Comparison of ENCODE assay signal across 11 mouse cellular contexts in the genomic region with DNA sequence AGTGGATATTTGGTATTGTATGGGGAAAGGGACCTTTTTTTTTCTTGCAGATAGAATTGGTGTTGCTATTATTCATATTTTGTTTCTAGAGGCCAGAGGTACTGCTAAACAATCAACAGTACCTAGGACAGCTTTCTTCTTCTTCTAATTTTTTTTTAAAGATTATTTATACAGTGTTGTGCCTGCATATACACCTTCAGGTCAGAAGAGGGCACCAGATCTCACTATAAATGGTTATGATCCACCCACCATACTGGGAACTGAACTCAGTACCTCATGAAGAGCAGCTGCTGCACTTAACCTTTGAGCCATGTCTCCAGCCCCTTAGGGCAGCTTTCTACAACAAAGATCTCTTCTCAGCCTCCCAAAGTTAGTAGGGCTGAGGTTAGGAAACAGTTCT. TPM values are rescaled to one million over a fixed set of nuclear protein-coding genes. Genes with fewer than 3 reads are reported as not detected.
DNase-seq lines count a peak whose midpoint lies in the region; ATAC-seq and TF ChIP-seq lines count a peak whose summit lies in the region.
"Had no signal": no experiment of that assay in that cellular context is flagged by ENCODE, and none has a peak within 500 bp of the region (broad histone marks: within the 10 kb centered on the region; RNA-seq: fewer than 3 reads in every experiment).

No protein-coding gene starts in this region.

- H3K27me3 ChIP-seq in liver, embryonic 12.5 days (replicated peaks): no peaks in the 10 kb centered on the region
- no peaks in the 10 kb centered on the region for H3K27me3 ChIP-seq in liver, embryonic 11.5 days (replicated peaks; ENCODE audit: control insufficient read depth, insufficient read depth, low read length)
- H3K27me3 ChIP-seq: neural tube, embryonic 15.5 days; stomach, embryonic 15.5 days had no signal

- H3K4me2 ChIP-seq in liver, embryonic 12.5 days: no peak overlapping the region
- H3K4me2 ChIP-seq in liver, embryonic 11.5 days: no peak overlapping the region
- H3K4me2 ChIP-seq: neural tube, embryonic 15.5 days; stomach, embryonic 15.5 days had no signal

- no peak for DNase-seq in liver, embryonic 11.5 days (ENCODE audit: low spot score)
- peak; percentile 8 to 19 for DNase-seq in CD8-positive naive resting alpha-beta T cell, adult 2 months (ENCODE audit: low read depth in 2 of 2, low spot score in 2 of 2)
- no peak for DNase-seq in yolk sac, embryonic 10.5 days (ENCODE audit: low spot score)
- no peak for DNase-seq in kidney, adult 11 months
- DNase-seq: adrenal gland, adult 2 months had no signal

- H3K9me3 ChIP-seq in liver, embryonic 12.5 days (replicated peaks): no peaks in the 10 kb centered on the region
- no peaks in the 10 kb centered on the region for H3K9me3 ChIP-seq in liver, embryonic 11.5 days (ENCODE audit: control insufficient read depth, low read length)
- H3K9me3 ChIP-seq: hindbrain, embryonic 10.5 days; neural tube, embryonic 15.5 days; stomach, embryonic 15.5 days had no signal

- peaks cover 8% of the 10 kb centered on the region for H3K4me1 ChIP-seq in liver, embryonic 12.5 days
- H3K4me1 ChIP-seq in liver, embryonic 11.5 days (replicated peaks; ENCODE audit: control insufficient read depth, insufficient read depth, low read length): no peaks in the 10 kb centered on the region
- no peaks in the 10 kb centered on the region for H3K4me1 ChIP-seq in bone marrow, adult 2 months (ENCODE audit: control insufficient read depth, insufficient read depth, low read length)
- H3K4me1 ChIP-seq: hindbrain, embryonic 10.5 days; neural tube, embryonic 15.5 days; stomach, embryonic 15.5 days had no signal

- 0 out of 2 replicates have a peak, but pooled peaks cover 3% of the 10 kb centered on the region for H3K36me3 ChIP-seq in liver, embryonic 12.5 days
- no peaks in the 10 kb centered on the region for H3K36me3 ChIP-seq in liver, embryonic 11.5 days (ENCODE audit: control insufficient read depth, insufficient read depth, low read length)
- H3K36me3 ChIP-seq: neural tube, embryonic 15.5 days; stomach, embryonic 15.5 days had no signal

- TF ChIP-seq CTCF in bone marrow, adult 2 months (IDR thresholded peaks at IDR 0.05; ENCODE audit: control insufficient read depth, insufficient read depth, low read length): 0 out of 2 replicates have a peak, but pooled peaks have one; percentile 6

- no peak overlapping the region for H3K9ac ChIP-seq in liver, embryonic 12.5 days
- H3K9ac ChIP-seq in liver, embryonic 11.5 days (ENCODE audit: low read depth, low read length): no peak overlapping the region
- H3K9ac ChIP-seq: neural tube, embryonic 15.5 days; stomach, embryonic 15.5 days had no signal

- H3K27ac ChIP-seq in liver, embryonic 12.5 days: no peak overlapping the region
- H3K27ac ChIP-seq in liver, embryonic 11.5 days (ENCODE audit: low read depth, low read length): no peak overlapping the region
- no peak overlapping the region for H3K27ac ChIP-seq in bone marrow, adult 2 months (ENCODE audit: control insufficient read depth, insufficient read depth, low read depth, low read length, poor library complexity)
- H3K27ac ChIP-seq: hindbrain, embryonic 10.5 days; neural tube, embryonic 15.5 days; stomach, embryonic 15.5 days had no signal

- no peak overlapping the region for H3K4me3 ChIP-seq in liver, embryonic 12.5 days
- no peak overlapping the region for H3K4me3 ChIP-seq in liver, embryonic 11.5 days (ENCODE audit: low read depth, low read length)
- H3K4me3 ChIP-seq in bone marrow, adult 2 months (replicated peaks; ENCODE audit: control insufficient read depth, low read depth, low read length): no peak overlapping the region
- H3K4me3 ChIP-seq: hindbrain, embryonic 10.5 days; neural tube, embryonic 15.5 days; stomach, embryonic 15.5 days had no signal

- TF ChIP-seq POLR2A in bone marrow, adult 2 months (IDR thresholded peaks at IDR 0.05; ENCODE audit: borderline replicate concordance, control insufficient read depth, low read depth, low read length): no peak

- ATAC-seq in liver, embryonic 12.5 days: peak; percentile 49; the same call in 1 of the 2 replicates
- ATAC-seq in liver, embryonic 11.5 days (replicated peaks; ENCODE audit: low FRiP score): no peak
- peak; percentile 97 for ATAC-seq in megakaryocyte progenitor cell, adult 5-6 weeks (replicated peaks; ENCODE audit: poor library complexity)

RNA-seq across cellular contexts. Expression of gene Gatad2b, which starts 20.4 kb away (rescaled TPM):
- polyA plus RNA-seq in liver, embryonic 12.5 days (2016; fragmentation: Nextera tagmentation; extraction: Ambion mirVana): 5.1 and 6.0 TPM in 2 replicates
- polyA plus RNA-seq in liver, embryonic 11.5 days (2014; fragmentation: Nextera tagmentation; extraction: Ambion mirVana): 7.9 and 8.2 TPM in 2 replicates
- 13.9 and 17.5 TPM in 2 replicates for polyA plus RNA-seq in bone marrow, adult 2 months (2011; ENCODE audit: insufficient read depth, insufficient read length, low replicate concordance, missing spikeins)
- 87.0 and 96.0 TPM in 2 replicates for total RNA-seq in megakaryocyte progenitor cell, adult 5-6 weeks (2015)
- total RNA-seq in megakaryocyte progenitor cell, adult 5-6 weeks (2017): 17.7 and 22.7 TPM in 2 replicates

RNA-seq across cellular contexts. Expression of gene Dennd4b, which starts 48.4 kb away (rescaled TPM):
- 3.0 and 3.4 TPM in 2 replicates for polyA plus RNA-seq in liver, embryonic 12.5 days (2016; fragmentation: Nextera tagmentation; extraction: Ambion mirVana)
- 4.9 and 7.5 TPM in 2 replicates for polyA plus RNA-seq in liver, embryonic 11.5 days (2014; fragmentation: Nextera tagmentation; extraction: Ambion mirVana)
- 24.7 and 68.6 TPM in 2 replicates for polyA plus RNA-seq in bone marrow, adult 2 months (2011; ENCODE audit: insufficient read depth, insufficient read length, low replicate concordance, missing spikeins)
- total RNA-seq in megakaryocyte progenitor cell, adult 5-6 weeks (2015): 16.5 and 21.9 TPM in 2 replicates
- 8.9 and 10.4 TPM in 2 replicates for total RNA-seq in megakaryocyte progenitor cell, adult 5-6 weeks (2017)

RNA-seq across cellular contexts. Expression of gene Crtc2, which starts 59.4 kb away (rescaled TPM):
- polyA plus RNA-seq in liver, embryonic 12.5 days (2016; fragmentation: Nextera tagmentation; extraction: Ambion mirVana): 8.2 and 9.4 TPM in 2 replicates
- 12.5 and 14.8 TPM in 2 replicates for polyA plus RNA-seq in liver, embryonic 11.5 days (2014; fragmentation: Nextera tagmentation; extraction: Ambion mirVana)
- 45.5 and 67.3 TPM in 2 replicates for polyA plus RNA-seq in bone marrow, adult 2 months (2011; ENCODE audit: insufficient read depth, insufficient read length, low replicate concordance, missing spikeins)
- 30.9 and 32.5 TPM in 2 replicates for total RNA-seq in megakaryocyte progenitor cell, adult 5-6 weeks (2015)
- 10.2 and 18.2 TPM in 2 replicates for total RNA-seq in megakaryocyte progenitor cell, adult 5-6 weeks (2017)

Comparison
In these comparisons a context has a peak if more than half of its experiments do, and no peak if none do; other contexts are left out.
1. DNase-seq: peak in CD8-positive naive resting alpha-beta T cell, adult 2 months (2 of 2); none in liver, embryonic 11.5 days (single experiment), yolk sac, embryonic 10.5 days (single experiment) and kidney, adult 11 months (single experiment).